Mouse (Mus musculus): Measurements from ENCODE around the gene Fbxo41. TPM values are rescaled to one million over a fixed set of nuclear protein-coding genes. Genes with fewer than 3 reads are reported as not detected.

Gene Fbxo41
- polyA plus RNA-seq, 1 experiment from 2014 or later: 0.68 TPM

DNA sequence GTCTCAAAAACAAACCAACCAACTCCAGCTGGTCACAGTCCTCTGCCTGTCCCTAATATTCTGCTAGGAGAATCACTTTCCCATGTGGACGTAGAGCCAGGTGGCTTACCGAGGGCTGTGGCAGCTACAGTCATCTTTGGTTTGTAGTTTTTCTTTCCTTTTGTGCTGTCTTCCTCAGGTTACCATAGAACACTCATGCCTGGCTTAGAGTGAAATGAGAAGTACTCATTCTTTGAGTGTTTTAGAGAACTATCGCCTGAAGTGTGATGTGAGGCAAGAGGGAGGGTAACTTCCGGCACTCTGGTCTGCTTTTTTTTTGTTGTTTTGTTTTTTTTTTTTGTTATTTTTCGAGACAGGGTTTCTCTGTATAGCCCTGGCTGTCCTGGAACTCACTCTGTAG, 68.9 kb downstream of the Fbxo41 start:
- Histone ChIP-seq H3K9me3 (replicated peaks) (no peaks in the 10 kb centered on the region), H3K27me3 (ENCODE audit: low read depth, poor library complexity, severe bottlenecking) (no peaks in the 10 kb centered on the region), H3K4me3 (no peak overlapping the region), H3K4me1 (peaks cover 20% of the 10 kb centered on the region), H3K36me3 (peaks cover 13% of the 10 kb centered on the region), H3K27ac (replicated peaks) (no peak overlapping the region)
- 90% methylated on average over 5 of the region's 5 CpGs for WGBS
- DNase-seq (ENCODE audit: low spot score): no peak

DNA sequence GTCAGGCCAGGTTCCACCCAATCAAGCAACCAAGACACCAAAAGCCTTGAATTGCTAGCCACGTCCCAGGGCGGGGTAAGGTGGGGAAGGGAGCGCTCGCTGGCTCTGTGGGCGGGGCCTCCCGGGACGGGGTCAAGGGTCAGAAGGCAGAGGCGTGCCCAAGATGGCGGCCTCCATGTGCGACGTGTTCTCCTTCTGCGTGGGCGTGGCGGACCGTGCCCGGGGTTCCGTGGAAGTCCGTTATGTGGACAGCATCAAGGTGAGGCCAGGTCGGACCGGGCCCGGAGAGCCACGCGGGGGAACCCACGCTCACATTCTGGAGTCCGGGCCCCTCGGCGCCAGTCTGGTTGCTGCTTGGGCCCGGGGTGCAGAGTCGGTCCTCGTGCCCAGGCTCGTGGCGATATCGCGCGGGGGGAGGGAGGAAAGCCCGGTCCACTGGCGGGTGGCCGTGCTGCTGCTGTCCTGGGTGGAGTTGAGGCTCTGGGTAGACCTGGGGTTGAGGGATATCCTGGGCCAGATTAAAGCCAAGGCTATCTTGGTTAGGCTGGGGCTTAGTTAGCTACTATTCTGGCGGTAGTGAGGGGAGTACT, 70.9 kb downstream of the Fbxo41 start, which contains the start of gene Smyd5:
TSS of gene Smyd5 (plus strand) at position 148 of the 590 bp plus-strand sequence.
- under 1% methylated on average over 39 of the region's 39 CpGs for WGBS
- peaks cover 6% of the 10 kb centered on the region; the same call in 1 of the 2 replicates for H3K27me3 ChIP-seq (ENCODE audit: low read depth, poor library complexity, severe bottlenecking)
- no peaks in the 10 kb centered on the region for H3K9me3 ChIP-seq (replicated peaks)
- no peaks in the 10 kb centered on the region for H3K36me3 ChIP-seq
- peak; percentile 89 for DNase-seq (ENCODE audit: low spot score)
- peaks cover 20% of the 10 kb centered on the region for H3K4me1 ChIP-seq
- peak within 1 kb of the TSS; percentile 92 for H3K4me3 ChIP-seq
- peak within 1 kb of the TSS; percentile 89 for H3K27ac ChIP-seq (replicated peaks)

DNA sequence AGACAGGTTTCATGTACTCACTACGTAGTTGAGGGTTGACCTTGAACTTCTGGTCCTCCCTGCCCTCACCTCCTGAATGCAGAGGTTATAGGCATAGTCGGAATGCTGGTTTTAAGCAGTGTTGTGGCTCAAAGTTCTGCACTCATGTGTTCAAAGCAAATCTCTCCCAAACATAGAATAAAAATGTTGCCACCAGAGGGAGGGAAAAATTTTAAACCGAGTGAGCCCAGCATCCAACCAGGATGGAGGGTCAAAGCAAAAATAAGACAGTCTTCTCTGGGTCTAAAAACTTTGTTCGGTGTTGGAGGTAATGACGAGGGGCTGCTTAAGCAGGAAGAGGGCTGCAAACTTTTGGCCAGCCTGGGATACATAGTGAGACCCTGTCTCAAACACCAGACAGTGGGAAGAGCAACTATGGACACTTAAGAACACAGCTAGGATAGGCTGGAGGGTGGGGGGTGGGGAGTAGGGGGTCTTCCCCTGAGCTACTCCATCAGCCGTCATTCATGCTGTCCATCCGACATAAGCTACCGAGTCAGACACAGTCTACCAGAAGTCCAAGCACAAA, 71.4 kb downstream of the Fbxo41 start:
- H3K9me3 ChIP-seq (replicated peaks): no peaks in the 10 kb centered on the region
- no peaks in the 10 kb centered on the region for H3K36me3 ChIP-seq
- DNase-seq (ENCODE audit: low spot score): no peak
- H3K27ac ChIP-seq (replicated peaks): peak overlapping the region; percentile 89
- peaks cover 20% of the 10 kb centered on the region for H3K4me1 ChIP-seq
- peaks cover 10% of the 10 kb centered on the region; the same call in 1 of the 2 replicates for H3K27me3 ChIP-seq (ENCODE audit: low read depth, poor library complexity, severe bottlenecking)
- 49% methylated on average over 8 of the region's 8 CpGs for WGBS
- peak overlapping the region; percentile 92 for H3K4me3 ChIP-seq

DNA sequence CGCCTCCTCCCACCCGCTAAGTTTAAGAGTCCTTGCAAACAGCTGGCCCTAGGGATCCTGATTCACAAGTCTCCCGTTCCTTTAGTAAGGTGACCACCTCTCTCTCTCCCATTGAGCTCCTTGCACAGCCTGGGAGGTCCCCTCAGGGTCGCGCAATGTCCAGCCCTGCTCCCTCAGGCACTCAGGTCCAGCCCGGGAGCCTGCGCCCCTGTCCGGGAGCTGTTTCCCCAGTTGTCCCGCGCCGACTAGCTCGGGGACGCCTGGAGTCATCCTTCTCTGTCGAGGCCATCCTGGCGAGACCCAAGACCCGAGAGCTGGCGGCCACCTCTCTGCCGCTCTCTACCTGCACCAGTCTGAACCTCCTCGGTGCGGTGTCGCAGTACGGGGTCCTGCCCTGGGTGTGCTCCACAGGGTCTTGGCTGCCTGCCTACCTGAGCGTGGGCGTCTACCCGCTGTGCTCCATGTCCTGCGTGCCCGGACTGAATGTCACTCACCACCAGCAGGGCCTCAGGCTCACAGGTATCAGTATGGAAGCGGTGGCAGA, 78.9 kb downstream of the Fbxo41 start, which contains the start of gene Noto:
TSS of gene Noto (plus strand) at position 51 of the 544 bp plus-strand sequence.
- 14% methylated on average over 28 of the region's 28 CpGs for WGBS
- peaks cover 60% of the 10 kb centered on the region for H3K27me3 ChIP-seq (ENCODE audit: low read depth, poor library complexity, severe bottlenecking)
- H3K9me3 ChIP-seq (replicated peaks): no peaks in the 10 kb centered on the region
- H3K36me3 ChIP-seq: no peaks in the 10 kb centered on the region
- no peak for DNase-seq (ENCODE audit: low spot score)
- no peak within 1 kb of the TSS for H3K27ac ChIP-seq (replicated peaks)
- peak within 1 kb of the TSS; percentile 28; the same call in 1 of the 2 replicates for H3K4me3 ChIP-seq
- H3K4me1 ChIP-seq: peaks cover 8% of the 10 kb centered on the region

Other genes starting within 250 kb of the Fbxo41 start
- 8.7 and 10.5 TPM in 2 replicates for gene Sfxn5, start 169.6 kb downstream of the Fbxo41 start, polyA plus RNA-seq (2016; fragmentation: Nextera tagmentation; extraction: Ambion mirVana)
- gene Rab11fip5, start 128.4 kb downstream of the Fbxo41 start, polyA plus RNA-seq (2016; fragmentation: Nextera tagmentation; extraction: Ambion mirVana): 4.2 and 6.4 TPM in 2 replicates
- not detected in 2 replicates for gene Noto, start 79.1 kb downstream of the Fbxo41 start, polyA plus RNA-seq (2016; fragmentation: Nextera tagmentation; extraction: Ambion mirVana)
- gene Smyd5, start 71.0 kb downstream of the Fbxo41 start, polyA plus RNA-seq (2016; fragmentation: Nextera tagmentation; extraction: Ambion mirVana): 75.6 and 83.9 TPM in 2 replicates
- gene Cct7, start 51.5 kb downstream of the Fbxo41 start, polyA plus RNA-seq (2016; fragmentation: Nextera tagmentation; extraction: Ambion mirVana): 700 and 751 TPM in 2 replicates
- 42.8 and 44.9 TPM in 2 replicates for gene Pradc1, start 51.0 kb downstream of the Fbxo41 start, polyA plus RNA-seq (2016; fragmentation: Nextera tagmentation; extraction: Ambion mirVana)
- gene Egr4, start 10.6 kb upstream of the Fbxo41 start, polyA plus RNA-seq (2016; fragmentation: Nextera tagmentation; extraction: Ambion mirVana): 0.06 TPM in 1 of 2 replicates, not detected in the other
- 9.6 and 10.5 TPM in 2 replicates for gene Alms1, start 84.5 kb upstream of the Fbxo41 start, polyA plus RNA-seq (2016; fragmentation: Nextera tagmentation; extraction: Ambion mirVana)
- not detected in 2 replicates for gene Nat8f7, start 210.2 kb upstream of the Fbxo41 start, polyA plus RNA-seq (2016; fragmentation: Nextera tagmentation; extraction: Ambion mirVana)

Data from midbrain, embryonic 10.5 days (tissue).